Mouse (Mus musculus) ES-Bruce4 (cell line): ENCODE data around the gene Spc24. TPM values are rescaled to one million over a fixed set of nuclear protein-coding genes. Genes with fewer than 3 reads are reported as not detected.
"Not testable (repeated sequence)": the region's sequence is repeated elsewhere in the genome, so short reads cannot be mapped to it uniquely, and the experiment has no call there.

ENCODE experiments used
- H3K27ac ChIP-seq: 2 replicates; pipeline ENCODE4 v1.5.1; 2012; ENCODE audit warnings: low read length, inconsistent platforms; ENCODE audit not compliant: insufficient read depth
- H3K27me3 ChIP-seq: 2 replicates; pipeline ENCODE4 v1.6.1; 2012; ENCODE audit warnings: mild to moderate bottlenecking, low read length, inconsistent platforms; ENCODE audit not compliant: control insufficient read depth, poor library complexity, insufficient read depth, severe bottlenecking
- H3K36me3 ChIP-seq: 2 replicates; pipeline ENCODE4 v1.6.1; 2012; ENCODE audit warnings: inconsistent platforms, mild to moderate bottlenecking, low read length, moderate library complexity; ENCODE audit not compliant: control insufficient read depth, poor library complexity, insufficient read depth, severe bottlenecking
- H3K4me1 ChIP-seq: one replicate; pipeline ENCODE4 v1.8.1; 2011; ENCODE audit warnings: low read length; ENCODE audit not compliant: control insufficient read depth, insufficient read depth
- H3K4me3 ChIP-seq: 2 replicates; pipeline ENCODE4 v1.5.1; 2011; ENCODE audit warnings: low read depth, mild to moderate bottlenecking, low read length
- H3K9ac ChIP-seq: 2 replicates; pipeline ENCODE4 v1.6.1; 2012; ENCODE audit warnings: low read depth, mild to moderate bottlenecking, inconsistent platforms; ENCODE audit not compliant: poor library complexity, severe bottlenecking
- H3K9me3 ChIP-seq: replicated peaks from 2 replicates; pipeline ENCODE4 v1.6.1; 2012; ENCODE audit warnings: mild to moderate bottlenecking, low read length, inconsistent platforms; ENCODE audit not compliant: control insufficient read depth, poor library complexity, insufficient read depth, severe bottlenecking
- CTCF ChIP-seq: IDR thresholded peaks from one replicate; pipeline ENCODE4 v1.8.1; 2011; ENCODE audit warnings: low read depth, low read length
- EP300 ChIP-seq: IDR thresholded peaks from 2 replicates; pipeline ENCODE4 v1.6.1; 2011; ENCODE audit warnings: low read depth, low read length; ENCODE audit not compliant: insufficient read depth
- POLR2A ChIP-seq: IDR thresholded peaks from one replicate; pipeline ENCODE4 v1.8.1; 2011; ENCODE audit warnings: low read length; ENCODE audit not compliant: insufficient read depth
- polyA plus RNA-seq: library from polyadenylated mRNA; stranded (reverse); fragments of >200 nt; gene quantifications from 2 replicates; pipeline ENCODE4 v1.2.4, GENCODE M21; 2011; ENCODE audit warnings: low read depth; ENCODE audit not compliant: missing spikeins, insufficient read depth, insufficient read length

The Spc24 gene
- polyA plus RNA-seq, 1 experiment, result 62.5 TPM

- H3K27me3 ChIP-seq, result no peaks in the 10 kb centered on the region
- no peak overlapping the region for H3K27ac ChIP-seq
- TF ChIP-seq CTCF, result no peak
- no peak for TF ChIP-seq EP300
- no peak for TF ChIP-seq POLR2A
- H3K36me3 ChIP-seq, result peaks cover 28% of the 10 kb centered on the region
- peak overlapping the region; percentile 7; the same call in 1 of the 2 replicates for H3K4me3 ChIP-seq
- no peak overlapping the region for H3K9ac ChIP-seq
- H3K9me3 ChIP-seq, result no peaks in the 10 kb centered on the region
- H3K4me1 ChIP-seq, result peaks cover 5% of the 10 kb centered on the region
Measured at GRCm38 (mm10) chr9:21796259-21796658, 36.2 kb upstream of the Spc24 start.

- Histone ChIP-seq H3K4me3 (peak overlapping the region; percentile 31), H3K27ac (no peak overlapping the region), H3K9ac (peak overlapping the region; percentile 43), H3K4me1 (peaks cover 5% of the 10 kb centered on the region), H3K9me3 (no peaks in the 10 kb centered on the region), H3K27me3 (no peaks in the 10 kb centered on the region), H3K36me3 (peaks cover 24% of the 10 kb centered on the region)
- TF ChIP-seq CTCF (no peak), EP300 (no peak), POLR2A (no peak)
Measured at GRCm38 (mm10) chr9:21795579-21795978, 35.5 kb upstream of the Spc24 start.

GRCm38 (mm10) chr9:21794925-21795324 lies 34.8 kb upstream of the Spc24 start:
- Histone ChIP-seq H3K9me3 (no peaks in the 10 kb centered on the region), H3K27me3 (no peaks in the 10 kb centered on the region), H3K27ac (no peak overlapping the region), H3K4me1 (peaks cover 4% of the 10 kb centered on the region), H3K9ac (peak overlapping the region; percentile 43), H3K36me3 (peaks cover 28% of the 10 kb centered on the region), H3K4me3 (peak overlapping the region; percentile 31)
- no peak for TF ChIP-seq CTCF
- no peak for TF ChIP-seq EP300
- no peak for TF ChIP-seq POLR2A

- no peak for TF ChIP-seq POLR2A
- no peak for TF ChIP-seq EP300
- H3K27me3 ChIP-seq, result no peaks in the 10 kb centered on the region
- H3K36me3 ChIP-seq, result peaks cover 32% of the 10 kb centered on the region
- H3K27ac ChIP-seq, result no peak overlapping the region
- H3K4me1 ChIP-seq, result peaks cover 2% of the 10 kb centered on the region
- no peaks in the 10 kb centered on the region for H3K9me3 ChIP-seq
- H3K4me3 ChIP-seq, result peak overlapping the region; percentile 31; the same call in 1 of the 2 replicates
- peak overlapping the region; percentile 43 for H3K9ac ChIP-seq
Measured at GRCm38 (mm10) chr9:21794344-21794834, 34.3 kb upstream of the Spc24 start.

- not testable (repeated sequence) for H3K27ac ChIP-seq, H3K4me1 ChIP-seq, H3K9ac ChIP-seq, H3K4me3 ChIP-seq, H3K9me3 ChIP-seq, H3K27me3 ChIP-seq
- H3K36me3 ChIP-seq, result peaks cover 35% of the 10 kb centered on the region
Measured at GRCm38 (mm10) chr9:21793507-21793906, 33.4 kb upstream of the Spc24 start.

- H3K4me1 ChIP-seq, result peaks cover 2% of the 10 kb centered on the region
- no peaks in the 10 kb centered on the region for H3K9me3 ChIP-seq
- TF ChIP-seq POLR2A (no peak), EP300 (no peak), CTCF (no peak)
- H3K4me3 ChIP-seq, result no peak overlapping the region
- H3K27me3 ChIP-seq, result no peaks in the 10 kb centered on the region
- no peak overlapping the region for H3K9ac ChIP-seq
- no peak overlapping the region for H3K27ac ChIP-seq
- peaks cover 35% of the 10 kb centered on the region for H3K36me3 ChIP-seq
Measured at GRCm38 (mm10) chr9:21792644-21793043, 32.5 kb upstream of the Spc24 start.
